Mouse (Mus musculus) megakaryocyte-erythroid progenitor cell, adult 5-6 weeks (primary cell): ENCODE results near the gene Col13a1. TPM values are rescaled to one million over a fixed set of nuclear protein-coding genes. Genes with fewer than 3 reads are reported as not detected.
A peak's percentile ranks its signal among the peaks of the same experiment; 100 is the strongest.

Experiments
- ATAC-seq: replicated peaks from 2 replicates; pipeline ENCODE4 v1.8.0; 2016; ENCODE audit warnings: mild to moderate bottlenecking, inconsistent platforms; ENCODE audit not compliant: severe bottlenecking, poor library complexity, low FRiP score, low TSS enrichment
- total RNA-seq, 2 experiments: library from RNA; stranded (forward) in 1 of 2; stranded (reverse) in 1 of 2; fragments of 200-1000, 215-1000 nt in 1 of 2; fragments of >200 nt in 1 of 2; fragmentation: Nextera tagmentation in 1 of 2; gene quantifications; 2 replicates each; pipeline ENCODE4 v1.2.3; 2014 to 2017

The Col13a1 gene
- total RNA-seq (2014; fragmentation: Nextera tagmentation) (not detected in 2 replicates), total RNA-seq (2017) (not detected in 2 replicates)

DNA sequence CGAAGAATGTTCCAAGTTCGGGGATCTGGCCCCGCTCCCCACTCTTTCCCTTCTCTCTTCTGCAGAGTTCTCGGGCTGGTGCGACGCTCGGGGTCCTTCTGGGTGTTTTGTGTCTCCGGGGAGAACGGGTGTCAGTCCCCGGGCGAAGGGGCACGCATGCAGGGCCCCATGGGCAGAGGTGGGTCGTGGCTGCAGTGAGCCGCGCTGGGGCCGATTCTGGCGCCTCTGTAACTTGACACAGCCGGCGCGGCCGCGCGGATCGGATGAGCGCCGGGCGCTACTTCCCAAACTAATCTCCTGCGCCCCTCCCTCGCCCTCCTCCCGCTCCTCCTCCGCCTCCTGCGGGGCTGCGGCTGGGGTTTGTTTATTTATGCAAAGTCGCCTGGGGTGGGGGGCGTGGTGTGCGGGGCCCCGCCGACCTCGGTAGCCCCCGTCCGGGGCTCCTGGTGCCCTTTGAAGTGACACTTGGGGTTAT is at the start of gene Col13a1:
TSS of gene Col13a1 (minus strand) at position 243 of the 475 bp plus-strand sequence.
- no peak for ATAC-seq

DNA sequence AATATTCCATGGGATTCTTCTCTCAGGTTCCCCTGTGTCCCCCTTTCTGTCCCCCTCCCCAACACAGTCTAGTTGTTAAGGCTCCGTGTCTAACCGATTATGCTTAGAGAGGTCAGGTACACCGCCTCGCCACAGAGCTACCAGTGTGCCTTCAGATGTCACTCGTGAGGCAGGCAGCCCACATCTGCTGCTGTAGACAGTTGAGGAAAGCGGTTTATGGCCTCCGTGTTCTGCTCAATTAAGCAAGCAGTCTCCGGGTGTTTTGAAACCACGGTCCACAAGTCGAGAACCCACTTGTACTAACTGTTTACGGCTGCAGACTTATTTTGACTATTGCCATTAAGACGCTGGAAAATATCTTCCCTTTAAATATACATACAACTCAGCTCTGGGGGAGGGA is 48.8 kb upstream of the Col13a1 start:
- ATAC-seq: no peak

DNA sequence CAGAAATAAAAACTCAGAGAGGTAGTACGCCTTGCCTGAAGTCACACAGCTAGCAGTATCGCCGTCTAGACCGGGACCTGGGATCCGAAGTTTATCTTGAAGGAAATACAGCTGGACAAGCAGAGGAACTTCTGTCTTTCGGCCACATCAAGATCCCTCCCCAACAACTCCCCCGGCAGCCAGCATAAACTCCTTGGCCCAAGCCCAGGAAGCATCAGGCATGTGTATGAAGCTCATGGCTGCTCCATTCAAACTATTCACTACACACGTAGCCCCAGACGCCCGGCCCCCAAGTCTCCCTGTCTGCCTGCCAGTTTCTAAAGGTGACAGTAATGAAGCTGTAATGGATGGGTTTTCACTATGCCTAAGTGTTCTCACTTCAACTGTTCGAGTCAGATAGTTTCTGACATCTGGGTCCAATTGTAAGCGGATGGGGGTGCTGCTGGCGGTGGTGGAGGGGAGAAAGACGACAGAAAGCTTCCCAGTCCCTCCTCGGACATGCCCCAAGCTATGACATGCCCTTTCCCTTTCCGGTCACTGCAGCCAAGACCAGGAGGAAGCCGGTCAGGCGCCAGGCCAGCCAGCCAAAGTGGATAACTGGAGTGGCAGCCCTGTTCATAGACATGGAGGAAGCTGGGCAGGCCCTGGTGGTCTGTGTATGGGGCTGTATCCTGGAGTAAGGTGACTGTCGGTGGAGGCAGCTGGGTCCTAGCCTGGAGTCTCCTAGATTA is 45.1 kb upstream of the Col13a1 start:
- no peak for ATAC-seq

- ATAC-seq: no peak
These were observed 41.2 kb upstream of the Col13a1 start for GRCm38 (mm10) chr10:62020068-62020620.

DNA sequence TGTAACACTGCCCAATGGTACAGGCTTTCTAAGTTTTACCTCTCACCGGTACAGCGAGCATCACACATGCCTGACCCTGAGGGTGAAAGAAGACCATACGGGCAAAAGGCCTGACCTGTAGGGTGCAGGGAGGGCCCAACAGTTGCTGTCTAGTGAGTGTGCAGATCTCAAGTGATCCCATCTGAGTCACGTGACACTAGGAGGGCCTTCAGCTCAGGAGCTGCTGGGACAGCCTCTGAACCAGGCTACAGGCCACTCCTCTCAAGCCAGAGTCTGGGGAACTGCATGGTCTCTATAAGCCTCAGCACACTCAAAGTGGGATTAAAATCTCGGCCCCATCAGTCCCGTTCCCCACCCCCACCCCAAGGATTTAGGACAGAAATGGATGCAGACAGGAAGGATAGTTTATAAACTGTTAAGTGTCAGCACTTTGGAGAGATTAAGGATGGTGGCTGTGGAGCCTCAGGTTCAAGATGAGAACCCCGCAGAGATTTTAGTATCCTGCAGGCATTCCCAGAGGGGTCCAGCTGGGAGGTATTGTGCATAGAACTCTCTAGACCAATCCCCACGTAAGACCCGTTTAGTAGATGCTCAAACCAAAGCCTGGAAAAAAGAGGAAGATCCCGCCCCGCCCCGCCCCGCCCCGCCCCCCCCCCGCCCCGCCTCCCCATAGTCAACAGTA is 40.6 kb upstream of the Col13a1 start:
- no peak for ATAC-seq

DNA sequence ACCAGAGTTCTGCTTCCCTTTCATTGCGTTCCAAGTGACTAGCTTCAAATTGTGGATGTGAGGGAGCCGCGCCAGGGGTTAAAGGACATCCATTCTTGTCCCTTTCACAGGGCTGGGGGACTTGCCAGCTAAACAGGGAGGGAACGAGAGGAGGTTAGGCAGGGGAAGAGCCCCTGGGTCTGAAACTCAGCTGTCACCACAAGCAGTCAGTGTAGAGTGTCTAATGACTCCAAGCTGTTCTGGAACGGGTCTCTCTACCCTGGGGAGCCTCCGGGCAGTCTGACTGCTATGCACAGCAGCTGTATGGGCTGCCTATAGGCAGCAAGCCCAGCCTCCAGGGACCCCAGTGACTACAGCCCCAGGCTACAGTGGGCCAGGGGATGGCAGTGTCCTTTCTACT is 38.0 kb upstream of the Col13a1 start:
- no peak for ATAC-seq

GRCm38 (mm10) chr10:62013190-62013589 is 34.3 kb upstream of the Col13a1 start:
- ATAC-seq: no peak

DNA sequence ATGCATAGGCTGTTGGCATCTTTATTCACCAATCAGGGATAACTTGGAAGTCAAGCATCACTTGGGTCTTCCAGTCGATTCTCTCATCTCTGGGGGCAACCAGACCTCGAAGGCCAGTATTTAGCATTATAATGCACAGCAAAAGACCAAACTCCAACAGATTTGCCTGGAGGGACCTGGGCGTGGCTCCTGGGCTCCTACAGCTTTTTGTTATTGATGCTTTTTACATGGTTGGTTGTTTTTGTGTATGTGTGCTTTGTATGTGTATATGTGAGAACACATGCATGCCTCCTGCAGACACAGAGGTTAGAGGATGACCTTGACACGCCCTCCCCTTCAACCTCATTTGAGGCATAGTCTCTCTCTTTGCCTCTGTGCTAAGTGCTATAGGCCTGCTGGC is 33.5 kb upstream of the Col13a1 start:
- no peak for ATAC-seq

- ATAC-seq: no peak
These were observed 31.1 kb upstream of the Col13a1 start for GRCm38 (mm10) chr10:62009981-62010500.

- no peak for ATAC-seq
These were observed 29.1 kb upstream of the Col13a1 start for GRCm38 (mm10) chr10:62007958-62008357.

- no peak for ATAC-seq
These were observed 27.5 kb upstream of the Col13a1 start for GRCm38 (mm10) chr10:62006371-62006770.

GRCm38 (mm10) chr10:62000216-62000615 is 21.3 kb upstream of the Col13a1 start:
- ATAC-seq: no peak

DNA sequence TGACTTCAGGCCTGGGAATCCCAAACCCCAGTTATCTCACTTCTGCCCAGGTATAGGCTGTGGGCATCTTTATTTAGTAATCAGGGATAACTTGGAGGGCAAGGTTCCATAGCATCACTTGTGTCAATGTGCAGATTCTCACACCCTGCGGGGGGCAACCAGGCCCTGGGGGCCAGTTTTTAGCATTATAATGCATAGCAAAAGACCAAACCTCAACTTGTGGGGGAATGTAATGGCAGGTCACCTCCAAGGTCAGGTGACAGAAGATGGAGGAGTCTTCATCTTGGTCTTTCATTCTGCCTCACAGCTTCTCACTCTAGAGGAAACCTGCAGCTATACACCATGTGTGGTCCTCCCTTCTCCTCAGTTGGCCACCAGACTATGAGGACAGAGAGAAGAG is 20.9 kb upstream of the Col13a1 start:
- ATAC-seq: no peak

DNA sequence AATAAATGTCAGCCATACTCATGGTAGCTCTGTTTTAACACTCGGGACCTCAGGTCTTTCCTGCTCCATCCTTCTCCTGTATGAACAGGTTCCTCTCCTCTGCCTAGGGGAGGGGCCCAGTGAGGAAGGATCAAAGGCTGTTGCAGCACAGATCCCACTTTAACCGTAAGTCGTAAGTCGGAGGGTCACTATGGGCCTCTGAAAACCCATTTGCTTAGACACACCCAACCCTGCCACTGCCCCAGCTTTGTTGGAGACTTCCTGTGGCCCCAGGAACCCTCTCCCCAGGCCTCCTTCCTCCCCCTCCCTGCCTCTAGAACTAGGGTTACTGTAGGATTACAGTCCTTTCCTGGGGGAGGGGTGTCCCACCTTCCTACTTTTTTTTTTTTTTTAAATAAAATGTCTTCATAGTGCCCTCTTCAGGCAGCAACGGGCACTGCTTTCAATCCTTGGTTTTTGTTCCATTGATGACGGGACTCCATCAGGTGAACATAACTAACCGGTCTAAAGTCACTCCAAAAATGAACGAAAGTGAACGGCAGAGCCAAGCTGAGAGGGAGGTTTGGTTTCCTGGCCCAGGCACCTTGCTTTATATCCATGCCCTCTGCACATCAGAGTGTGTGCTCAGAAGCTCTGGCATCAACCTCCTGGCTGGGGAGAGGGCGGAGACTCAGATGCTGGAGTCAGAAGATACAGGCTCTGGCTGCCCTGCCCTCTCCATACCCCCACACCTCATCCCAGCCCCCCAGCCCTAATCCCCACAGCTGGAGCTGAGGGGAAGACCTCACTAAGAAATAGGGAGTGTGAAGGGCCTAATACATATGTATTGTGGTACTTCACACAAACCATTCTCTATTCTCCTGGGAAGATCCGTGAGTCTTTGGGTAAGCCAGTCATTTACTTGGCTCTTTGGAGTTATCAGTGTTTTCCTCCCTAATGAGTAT is 12.8 kb upstream of the Col13a1 start:
- ATAC-seq: no peak

DNA sequence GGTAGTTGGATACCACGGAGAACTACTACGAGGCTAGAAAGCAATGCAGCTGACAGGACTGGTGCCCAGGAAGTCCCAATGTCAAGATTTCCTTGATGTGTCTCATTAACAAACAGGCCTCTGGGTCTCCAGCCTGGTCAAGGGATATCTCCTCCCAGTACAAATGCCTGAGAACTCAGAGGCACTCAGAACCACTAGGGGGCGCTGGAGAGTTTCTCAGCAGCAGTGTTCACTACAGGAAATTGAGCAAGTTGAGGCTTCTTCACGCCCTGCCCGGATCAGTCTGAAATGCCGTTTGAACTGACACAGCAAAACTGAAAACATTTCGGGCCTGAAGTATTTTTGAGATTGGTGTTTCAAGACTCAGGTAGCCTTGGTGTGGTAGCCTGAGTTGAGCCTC is 1.5 kb upstream of the Col13a1 start:
- peak; percentile 71 for ATAC-seq

DNA sequence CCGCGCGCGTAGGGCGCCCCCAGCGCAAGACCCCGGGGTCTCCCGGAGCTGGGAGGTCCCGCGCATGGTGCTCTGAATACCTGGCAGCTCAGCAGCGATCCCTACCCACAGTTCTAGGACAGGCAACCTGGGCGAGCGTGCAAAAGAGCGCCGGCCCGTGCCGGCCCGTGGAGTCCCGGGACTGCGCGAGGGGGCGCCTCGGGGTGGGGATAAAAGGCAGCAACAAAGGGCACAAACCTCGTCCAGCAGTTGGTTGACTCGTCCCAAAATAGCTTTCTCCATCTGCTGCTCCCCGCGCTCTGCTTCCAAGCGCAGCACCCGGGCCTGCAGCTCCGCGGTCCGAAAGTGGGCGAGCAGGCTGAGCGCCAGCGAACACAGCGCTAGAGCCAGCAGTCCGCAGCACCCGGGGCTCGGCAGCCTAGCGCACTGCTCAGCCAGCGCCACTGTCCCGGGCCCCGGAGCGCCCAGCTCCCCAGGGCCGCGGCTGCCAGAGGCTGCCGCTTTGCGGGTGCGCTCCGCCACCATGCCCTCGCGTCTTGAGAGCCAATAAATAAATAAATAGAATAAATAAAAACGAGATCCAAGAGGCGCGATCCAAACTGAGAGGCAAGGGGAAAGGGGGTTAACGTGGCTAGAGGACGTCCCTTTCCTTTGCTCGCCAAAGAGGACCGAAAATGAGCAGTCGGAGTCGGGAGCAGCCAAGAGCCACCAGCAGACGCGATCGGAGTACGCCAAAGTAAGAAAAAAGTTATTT is 619 bp downstream of the Col13a1 start:
- ATAC-seq: no peak

- ATAC-seq: 0 out of 2 replicates have a peak, but pooled peaks have one; percentile 1
These were observed 1.4 kb downstream of the Col13a1 start for GRCm38 (mm10) chr10:61977392-61978096.

- 0 out of 2 replicates have a peak, but pooled peaks have one; percentile 22 for ATAC-seq
These were observed 1.9 kb downstream of the Col13a1 start for GRCm38 (mm10) chr10:61976987-61977386.
